Mouse (Mus musculus): ENCODE data around the gene AY358078. TPM values are rescaled to one million over a fixed set of nuclear protein-coding genes. Genes with fewer than 3 reads are reported as not detected.

AY358078 gene
- total RNA-seq, 2 experiments from 2014 or later = not detected

GRCm38 (mm10) chr14:51870756-51871155 is 70.9 kb downstream of the AY358078 start:
- no peak for ATAC-seq (replicated peaks; ENCODE audit: low FRiP score, poor library complexity, severe bottlenecking)

DNA sequence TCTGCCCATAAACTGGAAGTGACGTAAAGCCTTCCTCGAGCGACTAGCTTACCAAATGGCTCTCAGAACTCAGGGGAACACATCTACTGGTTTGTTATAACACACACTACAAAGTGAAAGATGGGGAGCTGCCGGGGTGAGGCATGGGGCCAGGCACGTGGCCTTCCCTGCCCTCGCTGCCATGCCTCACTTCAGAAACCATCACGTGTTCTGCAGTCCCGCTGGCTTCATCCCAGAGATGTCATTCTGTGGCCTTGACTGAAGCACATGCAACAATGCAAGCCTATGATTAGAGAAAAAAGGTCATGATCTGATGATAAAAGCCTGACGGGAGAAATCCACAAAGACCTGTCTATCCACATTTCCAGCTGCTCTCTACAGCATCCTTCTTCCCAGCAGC is 71.9 kb downstream of the AY358078 start:
- no peak for ATAC-seq (replicated peaks; ENCODE audit: low FRiP score, poor library complexity, severe bottlenecking)

Other genes with a start within 250 kb of the AY358078 start
- gene Gm5622, start 247.3 kb upstream of the AY358078 start, total RNA-seq (2015; ENCODE audit: low replicate concordance) = not detected in 2 replicates
- not detected in 2 replicates for gene Gm5622, start 247.3 kb upstream of the AY358078 start, total RNA-seq (2017; ENCODE audit: low replicate concordance)
- gene Gm17175, start 226.0 kb upstream of the AY358078 start, total RNA-seq (2015; ENCODE audit: low replicate concordance) = not detected in 2 replicates
- gene Gm17175, start 226.0 kb upstream of the AY358078 start, total RNA-seq (2017; ENCODE audit: low replicate concordance) = not detected in 2 replicates
- gene Gm17174, start 207.9 kb upstream of the AY358078 start, total RNA-seq (2015; ENCODE audit: low replicate concordance) = not detected in 2 replicates
- gene Gm17174, start 207.9 kb upstream of the AY358078 start, total RNA-seq (2017; ENCODE audit: low replicate concordance) = not detected in 2 replicates
- gene Gm17078, start 188.7 kb upstream of the AY358078 start, total RNA-seq (2015; ENCODE audit: low replicate concordance) = not detected in 2 replicates
- gene Gm17078, start 188.7 kb upstream of the AY358078 start, total RNA-seq (2017; ENCODE audit: low replicate concordance) = not detected in 2 replicates
- not detected in 2 replicates for gene Gm4181, start 164.4 kb upstream of the AY358078 start, total RNA-seq (2015; ENCODE audit: low replicate concordance)
- gene Gm4181, start 164.4 kb upstream of the AY358078 start, total RNA-seq (2017; ENCODE audit: low replicate concordance) = not detected in 2 replicates
- gene Gm17079, start 104.6 kb upstream of the AY358078 start, total RNA-seq (2015; ENCODE audit: low replicate concordance) = not detected in 2 replicates
- 0.68 TPM in 1 of 2 replicates, not detected in the other for gene Gm17079, start 104.6 kb upstream of the AY358078 start, total RNA-seq (2017; ENCODE audit: low replicate concordance)
- gene Gm5800, start 82.9 kb upstream of the AY358078 start, total RNA-seq (2015; ENCODE audit: low replicate concordance) = not detected in 2 replicates
- gene Gm5800, start 82.9 kb upstream of the AY358078 start, total RNA-seq (2017; ENCODE audit: low replicate concordance) = not detected in 2 replicates
- not detected in 2 replicates for gene Ang4, start 26.5 kb upstream of the AY358078 start, total RNA-seq (2015; ENCODE audit: low replicate concordance)
- not detected in 2 replicates for gene Ang4, start 26.5 kb upstream of the AY358078 start, total RNA-seq (2017; ENCODE audit: low replicate concordance)
- 35.1 and 35.2 TPM in 2 replicates for gene Ear6, start 53.7 kb downstream of the AY358078 start, total RNA-seq (2015; ENCODE audit: low replicate concordance)
- gene Ear6, start 53.7 kb downstream of the AY358078 start, total RNA-seq (2017; ENCODE audit: low replicate concordance) = 59.2 and 65.9 TPM in 2 replicates
- gene Mettl17, start 84.8 kb downstream of the AY358078 start, total RNA-seq (2015; ENCODE audit: low replicate concordance) = 3.1 TPM in 1 of 2 replicates, not detected in the other
- gene Mettl17, start 84.8 kb downstream of the AY358078 start, total RNA-seq (2017; ENCODE audit: low replicate concordance) = 2.5 and 4.2 TPM in 2 replicates
- not detected in 2 replicates for gene Slc39a2, start 92.8 kb downstream of the AY358078 start, total RNA-seq (2015; ENCODE audit: low replicate concordance)
- gene Slc39a2, start 92.8 kb downstream of the AY358078 start, total RNA-seq (2017; ENCODE audit: low replicate concordance) = not detected in 2 replicates
- 0.77 and 6.1 TPM in 2 replicates for gene Ndrg2, start 114.1 kb downstream of the AY358078 start, total RNA-seq (2015; ENCODE audit: low replicate concordance)
- gene Ndrg2, start 114.1 kb downstream of the AY358078 start, total RNA-seq (2017; ENCODE audit: low replicate concordance) = 5.3 and 6.4 TPM in 2 replicates
- not detected in 2 replicates for gene Tppp2, start 118.4 kb downstream of the AY358078 start, total RNA-seq (2015; ENCODE audit: low replicate concordance)
- gene Tppp2, start 118.4 kb downstream of the AY358078 start, total RNA-seq (2017; ENCODE audit: low replicate concordance) = not detected in 2 replicates
- not detected in 2 replicates for gene Rnase13, start 122.7 kb downstream of the AY358078 start, total RNA-seq (2015; ENCODE audit: low replicate concordance)
- not detected in 2 replicates for gene Rnase13, start 122.7 kb downstream of the AY358078 start, total RNA-seq (2017; ENCODE audit: low replicate concordance)
- 4.8 TPM in 1 of 2 replicates, not detected in the other for gene Arhgef40, start 184.7 kb downstream of the AY358078 start, total RNA-seq (2015; ENCODE audit: low replicate concordance)
- 2.3 and 14.1 TPM in 2 replicates for gene Arhgef40, start 184.7 kb downstream of the AY358078 start, total RNA-seq (2017; ENCODE audit: low replicate concordance)
- gene Tmem253, start 215.6 kb downstream of the AY358078 start, total RNA-seq (2015; ENCODE audit: low replicate concordance) = not detected in 2 replicates
- gene Tmem253, start 215.6 kb downstream of the AY358078 start, total RNA-seq (2017; ENCODE audit: low replicate concordance) = not detected in 2 replicates
- 0.58 and 1.9 TPM in 2 replicates for gene Zfp219, start 220.7 kb downstream of the AY358078 start, total RNA-seq (2015; ENCODE audit: low replicate concordance)
- gene Zfp219, start 220.7 kb downstream of the AY358078 start, total RNA-seq (2017; ENCODE audit: low replicate concordance) = 3.1 and 3.8 TPM in 2 replicates
- gene Olfr221, start 242.4 kb downstream of the AY358078 start, total RNA-seq (2015; ENCODE audit: low replicate concordance) = not detected in 2 replicates
- 0.56 TPM in 1 of 2 replicates, not detected in the other for gene Olfr221, start 242.4 kb downstream of the AY358078 start, total RNA-seq (2017; ENCODE audit: low replicate concordance)